Mouse (Mus musculus) hindbrain, embryonic 13.5 days (tissue): ENCODE measurements around the gene Myo1c. TPM values are rescaled to one million over a fixed set of nuclear protein-coding genes. Genes with fewer than 3 reads are reported as not detected.

Experiments used
- ATAC-seq: fragments of 200-750 bp; cut with Nextera tagmentation; 2 replicates; pipeline ENCODE4 v1.8.0; 2017; ENCODE audit warnings: moderate TSS enrichment; ENCODE audit not compliant: low FRiP score
- H3K27ac ChIP-seq: fragments of 300-500 bp; sonication (generic); 2 replicates; pipeline ENCODE4 v1.5.1; 2015; ENCODE audit warnings: inconsistent platforms, mild to moderate bottlenecking, moderate library complexity
- H3K27me3 ChIP-seq: fragments of 300-500 bp; sonication (generic); 2 replicates; pipeline ENCODE4 v1.6.1; 2015; ENCODE audit warnings: mild to moderate bottlenecking, inconsistent platforms
- H3K36me3 ChIP-seq: fragments of 300-500 bp; sonication (generic); 2 replicates; pipeline ENCODE4 v1.6.1; 2015; ENCODE audit warnings: mild to moderate bottlenecking, inconsistent platforms
- H3K4me1 ChIP-seq: fragments of 300-500 bp; sonication (generic); replicated peaks from 2 replicates; pipeline ENCODE4 v1.6.1; 2015; ENCODE audit warnings: inconsistent platforms
- H3K4me2 ChIP-seq: fragments of 300-500 bp; sonication (generic); 2 replicates; pipeline ENCODE4 v1.6.1; 2015; ENCODE audit warnings: inconsistent platforms, mild to moderate bottlenecking, moderate library complexity
- H3K4me3 ChIP-seq: fragments of 300-500 bp; sonication (generic); 2 replicates; pipeline ENCODE4 v1.5.1; 2015; ENCODE audit warnings: mild to moderate bottlenecking, inconsistent platforms
- H3K9ac ChIP-seq: fragments of 300-500 bp; sonication (generic); 2 replicates; pipeline ENCODE4 v1.6.1; 2015; ENCODE audit warnings: mild to moderate bottlenecking, inconsistent platforms
- H3K9me3 ChIP-seq: fragments of 300-500 bp; sonication (generic); 2 replicates; pipeline ENCODE4 v1.6.1; 2016; ENCODE audit warnings: inconsistent platforms
- WGBS: fragments of 180-500 bp; shearing (Covaris S2); methylation state at CpG from one replicate; pipeline ENCODE4 v1.1.7; 2015; 5-methylcytosine and 5-hydroxymethylcytosine counted together
- polyA plus RNA-seq: library from polyadenylated mRNA; unstranded; fragments of >200 nt; fragmentation: Nextera tagmentation; extraction: Ambion mirVana; gene quantifications from 2 replicates; pipeline ENCODE4 v1.2.1, GENCODE M21; 2015

Gene Myo1c
- polyA plus RNA-seq, 1 experiment from 2014 or later = 8.8 TPM

DNA sequence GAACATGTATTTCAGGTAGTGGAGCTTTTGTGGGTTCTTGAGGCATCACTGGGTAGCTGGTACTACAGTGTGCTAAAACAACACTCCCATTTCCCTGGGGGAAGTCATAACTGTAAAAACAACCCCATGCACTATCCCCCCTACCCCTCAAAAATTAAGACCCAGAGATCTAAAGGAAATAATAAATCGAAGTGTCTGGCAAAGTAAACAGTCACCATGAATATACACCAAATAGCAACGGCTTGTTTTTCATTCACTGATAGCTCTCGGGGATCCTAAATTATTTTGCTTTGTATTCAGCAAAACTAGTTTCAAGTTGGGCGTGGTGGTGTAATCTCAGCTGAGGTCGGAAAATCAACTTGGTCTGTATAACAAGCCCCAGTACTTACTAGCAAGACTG lies 20.2 kb upstream of the Myo1c start:
- Histone ChIP-seq H3K9me3 (no peaks in the 10 kb centered on the region), H3K27ac (peak overlapping the region; percentile 86), H3K27me3 (no peaks in the 10 kb centered on the region), H3K4me2 (peak overlapping the region; percentile 77), H3K4me1 (peaks cover 28% of the 10 kb centered on the region), H3K36me3 (peaks cover 54% of the 10 kb centered on the region), H3K9ac (peak overlapping the region; percentile 82), H3K4me3 (peak overlapping the region; percentile 68)
- ATAC-seq = no peak
- WGBS = 23% methylated on average over 5 of the region's 5 CpGs

DNA sequence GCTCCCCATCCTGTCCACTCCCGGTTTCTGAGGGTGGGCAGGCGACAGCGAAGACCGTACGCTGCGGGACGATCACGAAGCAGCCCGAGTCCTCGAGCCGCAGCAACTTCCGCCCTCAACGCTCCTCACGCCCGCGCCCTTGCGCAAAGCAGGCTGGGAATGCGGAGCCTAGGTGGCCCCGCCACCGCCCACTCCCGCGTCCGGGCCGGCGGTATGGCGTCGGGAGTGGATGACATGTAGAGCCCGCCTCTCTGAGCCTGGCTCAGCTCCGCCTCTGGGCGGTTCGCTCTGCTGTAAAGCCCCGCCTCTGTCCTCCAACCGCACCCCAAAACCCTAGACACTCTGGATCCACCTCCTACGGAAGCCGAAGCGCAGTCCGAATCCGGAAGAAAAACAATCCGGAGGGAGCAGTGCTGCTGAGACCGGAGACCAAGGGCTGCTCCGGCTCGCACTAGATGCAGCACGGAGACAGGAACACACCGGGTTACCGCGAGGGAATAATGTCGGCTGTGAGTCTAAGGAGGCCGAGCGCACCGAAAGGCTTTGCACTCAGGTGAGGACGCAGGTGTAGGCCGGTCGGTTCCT lies 19.6 kb upstream of the Myo1c start, which contains the start of gene Inpp5k:
Inpp5k (plus strand) TSS at position 344 of the 585 bp plus-strand sequence.
- Histone ChIP-seq H3K9ac (peak within 1 kb of the TSS; percentile 82), H3K4me2 (peak within 1 kb of the TSS; percentile 77), H3K4me3 (peak within 1 kb of the TSS; percentile 68), H3K27me3 (no peaks in the 10 kb centered on the region), H3K27ac (peak within 1 kb of the TSS; percentile 86), H3K36me3 (peaks cover 55% of the 10 kb centered on the region), H3K9me3 (no peaks in the 10 kb centered on the region), H3K4me1 (peaks cover 28% of the 10 kb centered on the region)
- ATAC-seq = peak; percentile 99
- under 1% methylated on average over 53 of the region's 53 CpGs for WGBS

DNA sequence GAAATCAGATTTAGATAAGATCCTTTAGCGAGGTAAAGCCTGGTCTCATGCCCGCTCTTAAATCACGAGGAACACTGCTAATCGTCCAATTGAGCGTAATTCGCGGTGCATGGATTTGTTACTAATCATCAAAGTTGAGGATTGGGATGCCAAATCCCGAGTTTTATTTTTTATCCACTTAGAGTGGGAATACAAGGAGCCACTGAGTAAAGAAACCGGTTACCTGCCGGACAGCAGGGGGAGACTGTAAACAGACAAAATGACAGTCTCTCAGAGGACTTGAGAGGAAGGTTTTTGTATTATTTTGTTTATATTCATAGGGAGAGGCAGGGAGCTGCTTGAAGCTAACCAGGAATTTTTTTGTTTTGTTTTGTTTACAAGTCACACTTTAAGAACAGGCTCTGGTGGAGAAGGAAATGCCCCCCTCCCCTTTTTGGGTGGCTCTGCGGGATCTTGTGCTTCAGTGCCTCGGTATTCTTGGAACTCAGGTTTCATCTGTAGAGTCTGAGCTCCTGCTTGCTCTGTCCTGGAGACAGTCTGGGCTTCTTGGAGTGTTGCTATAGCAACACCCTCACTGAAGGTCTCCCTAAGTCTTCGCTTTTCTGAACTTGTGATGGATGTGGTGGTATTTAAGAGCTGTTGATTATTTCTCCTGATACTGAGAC lies 18.6 kb upstream of the Myo1c start:
- H3K4me2 ChIP-seq = peak overlapping the region; percentile 77
- H3K4me3 ChIP-seq = peak overlapping the region; percentile 68
- no peak for ATAC-seq
- H3K9me3 ChIP-seq = no peaks in the 10 kb centered on the region
- H3K36me3 ChIP-seq = peaks cover 55% of the 10 kb centered on the region
- no peaks in the 10 kb centered on the region for H3K27me3 ChIP-seq
- H3K9ac ChIP-seq = peak overlapping the region; percentile 82
- peaks cover 28% of the 10 kb centered on the region for H3K4me1 ChIP-seq
- H3K27ac ChIP-seq = no peak overlapping the region
- WGBS = 8% methylated on average over 13 of the region's 13 CpGs

DNA sequence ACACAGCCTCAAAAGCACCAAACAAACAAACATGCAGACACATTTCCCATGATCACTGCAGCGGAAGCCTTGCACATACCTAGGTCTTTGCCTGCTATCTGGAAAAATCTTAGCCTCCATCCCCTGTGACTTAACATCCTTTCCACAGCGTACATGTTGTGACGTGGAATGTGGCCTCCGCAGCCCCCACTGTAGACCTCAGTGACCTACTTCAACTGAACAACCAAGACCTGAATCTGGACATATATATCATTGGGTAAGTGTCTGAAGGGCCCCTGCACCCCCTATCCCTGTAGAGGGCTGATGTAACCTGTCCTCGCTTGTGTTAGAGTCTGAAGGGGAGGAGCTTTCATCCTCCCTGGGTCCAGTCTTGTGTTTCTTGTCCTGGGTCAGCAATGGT lies 17.4 kb upstream of the Myo1c start:
- Histone ChIP-seq H3K27ac (no peak overlapping the region), H3K4me1 (peaks cover 28% of the 10 kb centered on the region), H3K9ac (no peak overlapping the region), H3K9me3 (no peaks in the 10 kb centered on the region), H3K27me3 (no peaks in the 10 kb centered on the region), H3K36me3 (peaks cover 51% of the 10 kb centered on the region), H3K4me3 (no peak overlapping the region), H3K4me2 (no peak overlapping the region)
- no peak for ATAC-seq
- 92% methylated on average over 5 of the region's 5 CpGs for WGBS

DNA sequence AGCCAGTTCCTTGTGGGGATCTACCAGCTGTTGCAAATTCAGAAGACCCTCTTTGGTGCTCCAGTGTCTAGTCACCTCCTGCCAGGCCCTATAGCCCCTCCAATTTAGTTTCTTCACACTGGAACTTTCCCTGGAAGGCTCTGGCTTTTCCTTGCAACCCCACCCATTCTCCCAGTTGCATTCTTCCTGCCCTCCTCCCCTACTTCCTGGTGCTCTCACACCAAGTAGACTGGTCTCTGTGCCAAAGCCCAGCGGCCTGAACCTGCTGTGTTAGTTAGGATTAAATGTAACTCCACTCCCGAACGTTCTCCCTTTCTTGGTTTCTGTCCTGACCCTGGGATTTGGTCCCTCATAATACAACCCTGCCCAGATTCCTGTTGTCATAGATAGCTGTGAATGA lies 15.5 kb upstream of the Myo1c start:
- H3K9ac ChIP-seq = no peak overlapping the region
- peaks cover 55% of the 10 kb centered on the region for H3K36me3 ChIP-seq
- H3K27ac ChIP-seq = no peak overlapping the region
- no peak overlapping the region for H3K4me3 ChIP-seq
- no peaks in the 10 kb centered on the region for H3K27me3 ChIP-seq
- 80% methylated on average over 3 of the region's 3 CpGs for WGBS
- peaks cover 24% of the 10 kb centered on the region for H3K4me1 ChIP-seq
- H3K9me3 ChIP-seq = no peaks in the 10 kb centered on the region
- no peak overlapping the region for H3K4me2 ChIP-seq
- no peak for ATAC-seq

DNA sequence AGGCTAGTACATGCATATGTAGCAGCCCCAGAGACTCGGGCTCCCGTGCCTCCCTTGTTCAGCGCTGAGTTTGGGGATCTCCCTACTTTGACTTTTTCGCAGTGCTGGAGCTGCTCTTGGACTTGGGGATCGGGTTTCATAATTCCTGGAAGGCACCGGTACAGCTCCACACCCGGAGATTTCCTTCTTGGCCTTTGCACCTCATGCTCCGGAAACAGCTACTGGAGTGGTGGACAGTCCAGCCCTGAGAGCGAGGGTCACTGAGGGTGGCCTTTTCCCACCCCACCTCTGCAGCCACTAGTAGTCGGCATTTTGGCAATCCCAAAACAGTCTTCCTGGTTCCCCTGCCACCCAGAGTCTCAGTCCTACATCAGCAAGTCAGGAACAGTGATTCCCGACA lies 15.0 kb upstream of the Myo1c start:
- H3K4me1 ChIP-seq = peaks cover 20% of the 10 kb centered on the region
- no peak for ATAC-seq
- H3K9me3 ChIP-seq = no peaks in the 10 kb centered on the region
- no peak overlapping the region for H3K4me3 ChIP-seq
- no peak overlapping the region for H3K9ac ChIP-seq
- no peaks in the 10 kb centered on the region for H3K27me3 ChIP-seq
- 79% methylated on average over 11 of the region's 11 CpGs for WGBS
- peaks cover 57% of the 10 kb centered on the region for H3K36me3 ChIP-seq
- no peak overlapping the region for H3K27ac ChIP-seq
- no peak overlapping the region for H3K4me2 ChIP-seq

DNA sequence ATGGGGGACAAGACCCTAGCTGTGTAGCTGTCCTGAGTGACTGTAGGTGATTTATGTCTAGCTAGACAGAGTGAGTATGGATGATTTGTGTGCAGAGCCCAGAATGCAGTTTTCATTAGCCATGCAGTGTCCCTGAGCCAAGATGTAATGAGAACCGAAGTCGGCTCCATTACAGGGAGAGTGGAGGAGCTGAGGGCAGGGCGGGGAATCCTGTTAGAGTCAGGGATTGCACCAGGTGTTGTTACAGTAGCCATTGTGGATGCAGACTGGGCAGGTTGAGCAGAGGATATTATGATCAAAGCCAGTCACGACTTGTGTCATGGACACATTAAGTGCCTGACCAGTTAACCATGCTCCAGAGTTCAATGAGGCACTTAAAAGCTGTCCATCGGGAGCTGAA lies 7.0 kb upstream of the Myo1c start:
- 89% methylated on average over 5 of the region's 5 CpGs for WGBS
- no peak for ATAC-seq

DNA sequence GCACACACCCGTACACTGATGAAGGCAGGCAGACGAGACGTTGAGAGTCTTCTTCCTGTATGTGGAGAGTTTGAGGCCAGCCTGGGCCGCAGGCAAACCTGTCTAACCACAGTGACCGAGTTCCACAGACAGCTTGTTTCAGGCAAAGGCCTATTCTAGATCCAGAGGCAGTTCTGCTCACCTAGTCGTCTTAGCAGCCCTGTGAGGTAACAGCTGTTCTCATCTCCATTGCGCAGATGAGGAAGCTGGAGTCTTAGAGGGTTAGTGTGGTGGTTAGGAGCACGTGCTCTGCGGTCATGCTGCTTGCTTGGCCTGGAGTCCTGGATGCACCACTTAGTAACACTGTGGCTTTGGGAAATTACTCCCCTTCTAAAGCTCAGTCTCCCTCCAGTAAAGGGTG lies 5.6 kb upstream of the Myo1c start:
- 0 out of 2 replicates have a peak, but pooled peaks cover 3% of the 10 kb centered on the region for H3K4me1 ChIP-seq
- no peak overlapping the region for H3K4me3 ChIP-seq
- H3K9ac ChIP-seq = no peak overlapping the region
- WGBS = 89% methylated on average over 9 of the region's 9 CpGs
- H3K4me2 ChIP-seq = no peak overlapping the region
- no peaks in the 10 kb centered on the region for H3K27me3 ChIP-seq
- H3K36me3 ChIP-seq = peaks cover 54% of the 10 kb centered on the region
- no peak overlapping the region for H3K27ac ChIP-seq
- ATAC-seq = no peak
- no peaks in the 10 kb centered on the region for H3K9me3 ChIP-seq

More for the DNA sequence above, 7.0 kb upstream of the Myo1c start:
- Histone ChIP-seq H3K4me2 (no peak overlapping the region), H3K36me3 (peaks cover 60% of the 10 kb centered on the region), H3K9me3 (no peaks in the 10 kb centered on the region), H3K27me3 (no peaks in the 10 kb centered on the region), H3K27ac (no peak overlapping the region), H3K4me1 (0 out of 2 replicates have a peak, but pooled peaks cover 3% of the 10 kb centered on the region), H3K9ac (0 out of 2 replicates have a peak overlapping the region, but pooled peaks have one; percentile 5), H3K4me3 (no peak overlapping the region)

DNA sequence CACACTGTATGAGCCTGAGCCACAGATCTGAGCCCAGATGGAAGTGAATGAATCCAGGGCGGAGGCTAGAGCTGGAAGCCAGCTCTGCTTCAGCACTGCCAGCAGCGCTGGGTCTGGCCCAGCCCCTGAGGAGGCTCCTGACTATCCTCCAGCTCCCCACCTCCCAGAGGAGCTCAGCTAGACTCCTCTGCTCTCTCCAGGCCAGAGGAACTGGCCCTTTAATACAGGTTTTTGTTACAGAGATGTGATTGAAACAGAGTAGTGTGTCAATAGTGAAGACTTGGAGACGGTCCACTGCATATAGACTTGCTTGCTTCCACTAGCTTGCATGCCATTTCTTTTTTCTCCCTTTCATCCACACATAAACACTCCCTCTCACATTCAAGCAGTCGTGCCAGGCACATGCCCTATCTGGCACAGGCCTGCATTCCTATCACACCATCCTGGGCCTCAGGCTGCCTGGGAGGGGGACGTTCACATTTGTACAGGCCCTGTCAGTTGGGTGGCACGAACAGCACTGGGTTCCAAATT lies 2.6 kb upstream of the Myo1c start:
- 59% methylated on average over 6 of the region's 6 CpGs for WGBS
- no peak overlapping the region for H3K4me2 ChIP-seq
- H3K9me3 ChIP-seq = no peaks in the 10 kb centered on the region
- no peak overlapping the region for H3K4me3 ChIP-seq
- H3K27me3 ChIP-seq = peaks cover 11% of the 10 kb centered on the region; the same call in 1 of the 2 replicates
- H3K36me3 ChIP-seq = peaks cover 33% of the 10 kb centered on the region
- peaks cover 25% of the 10 kb centered on the region for H3K4me1 ChIP-seq
- peak; percentile 55; the same call in 1 of the 2 replicates for ATAC-seq
- H3K9ac ChIP-seq = no peak overlapping the region
- no peak overlapping the region for H3K27ac ChIP-seq

DNA sequence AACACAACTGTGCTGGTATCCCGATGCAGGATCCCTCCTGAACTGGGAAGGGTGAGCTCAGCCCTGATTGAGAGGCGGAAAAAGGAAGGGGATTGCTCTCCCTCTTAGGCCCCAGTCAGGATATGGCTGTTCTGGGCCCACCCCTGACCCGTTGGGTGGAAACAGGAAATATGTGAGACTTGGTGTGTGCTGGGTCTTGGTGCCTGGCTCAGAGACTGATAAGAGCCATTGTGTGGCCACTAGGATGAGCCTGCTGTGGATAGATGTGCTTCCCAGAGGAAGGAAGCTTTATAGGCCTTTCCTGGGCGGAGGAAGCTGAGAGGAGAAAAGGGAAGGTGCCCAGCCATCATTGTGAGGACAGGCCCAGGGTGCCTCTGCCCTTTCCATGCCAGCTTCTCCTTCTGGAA lies 1.1 kb upstream of the Myo1c start:
- H3K9me3 ChIP-seq = no peaks in the 10 kb centered on the region
- H3K4me1 ChIP-seq = peaks cover 36% of the 10 kb centered on the region
- 80% methylated on average over 4 of the region's 4 CpGs for WGBS
- no peak overlapping the region for H3K4me2 ChIP-seq
- ATAC-seq = no peak
- H3K9ac ChIP-seq = no peak overlapping the region
- peaks cover 22% of the 10 kb centered on the region for H3K36me3 ChIP-seq
- no peak overlapping the region for H3K4me3 ChIP-seq
- H3K27ac ChIP-seq = no peak overlapping the region
- peaks cover 24% of the 10 kb centered on the region for H3K27me3 ChIP-seq

DNA sequence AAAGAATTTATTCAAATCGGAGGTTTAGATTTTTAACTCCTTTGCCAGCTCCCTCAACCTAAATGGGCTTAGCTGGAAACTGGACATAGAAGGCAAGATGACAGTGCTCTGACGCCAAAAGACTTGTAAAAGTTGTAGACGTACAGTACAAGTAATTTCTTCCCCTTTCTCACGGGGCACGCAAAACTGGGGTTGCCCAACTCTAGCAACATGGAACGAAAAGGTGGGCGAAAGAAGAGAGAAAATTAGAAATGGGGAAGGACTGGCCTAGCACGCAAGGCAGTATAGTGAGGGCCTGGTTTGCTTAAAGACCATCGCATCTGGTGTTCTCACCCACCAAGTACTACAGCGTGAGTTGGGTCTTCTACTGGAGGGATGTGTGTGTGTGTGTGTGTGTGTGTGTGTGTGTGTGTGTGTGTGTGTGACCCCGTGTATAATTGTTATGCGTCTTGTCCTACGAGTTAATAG lies 688 bp downstream of the Myo1c start:
- peak overlapping the region; percentile 49 for H3K4me3 ChIP-seq
- 0 out of 2 replicates have a peak overlapping the region, but pooled peaks have one; percentile 18 for H3K27ac ChIP-seq

DNA sequence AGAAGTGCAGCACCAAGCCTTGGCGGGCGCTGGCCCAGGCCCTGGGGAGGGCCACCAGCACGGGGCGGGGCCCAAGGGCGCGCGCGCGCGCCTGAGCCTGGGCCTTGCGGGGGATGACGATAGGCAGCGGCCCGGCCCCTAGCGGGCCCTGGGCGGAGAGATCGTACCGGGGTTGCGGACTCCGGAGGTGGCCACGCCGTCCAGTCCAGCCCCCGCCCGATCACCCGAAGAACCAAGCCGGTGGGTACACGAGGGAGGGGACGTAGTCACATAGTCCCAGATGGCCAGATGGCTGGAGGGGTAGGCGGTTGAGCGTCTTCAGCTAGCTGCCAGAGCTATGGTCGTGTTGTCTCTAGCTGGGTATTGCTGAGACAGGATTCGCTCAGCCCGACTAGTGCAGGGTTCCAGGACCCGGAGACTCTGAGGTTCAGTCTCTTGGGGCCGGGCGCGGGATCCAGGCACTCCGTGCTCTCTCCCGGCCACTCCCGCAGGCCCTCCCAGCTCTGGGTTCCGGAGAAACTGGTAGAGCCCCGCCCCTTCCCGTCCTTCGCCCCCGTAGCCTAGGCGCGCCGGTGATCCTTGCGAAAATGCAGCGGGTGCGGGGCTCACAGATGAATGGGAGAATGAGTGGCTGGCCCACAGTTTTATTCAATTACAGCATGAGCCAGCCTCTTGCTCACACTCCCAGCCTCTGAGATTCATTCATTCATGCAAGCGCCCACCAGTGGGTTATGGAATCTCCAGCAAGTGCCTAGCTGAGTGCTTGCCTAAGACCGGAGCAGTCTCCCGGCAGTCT lies 1.3 kb downstream of the Myo1c start:
- peaks cover 53% of the 10 kb centered on the region for H3K4me1 ChIP-seq
- peaks cover 48% of the 10 kb centered on the region for H3K27me3 ChIP-seq
- peak overlapping the region; percentile 78 for H3K4me2 ChIP-seq
- H3K27ac ChIP-seq = peak overlapping the region; percentile 18
- ATAC-seq = peak; percentile 41
- peaks cover 3% of the 10 kb centered on the region for H3K36me3 ChIP-seq
- WGBS = under 1% methylated on average over 52 of the region's 54 CpGs
- H3K9ac ChIP-seq = peak overlapping the region; percentile 73
- H3K4me3 ChIP-seq = peak overlapping the region; percentile 49
- H3K9me3 ChIP-seq = no peaks in the 10 kb centered on the region

More for the DNA sequence above, 688 bp downstream of the Myo1c start:
- WGBS = 64% methylated on average over 10 of the region's 13 CpGs
- Histone ChIP-seq H3K9me3 (no peaks in the 10 kb centered on the region), H3K4me1 (peaks cover 47% of the 10 kb centered on the region), H3K36me3 (peaks cover 5% of the 10 kb centered on the region), H3K4me2 (peak overlapping the region; percentile 78), H3K9ac (peak overlapping the region; percentile 73), H3K27me3 (peaks cover 41% of the 10 kb centered on the region)
- ATAC-seq = no peak
